Mouse (Mus musculus): Measurements from ENCODE around the gene Icmt. TPM values are rescaled to one million over a fixed set of nuclear protein-coding genes. Genes with fewer than 3 reads are reported as not detected.

Gene Icmt
- total and polyA plus RNA-seq, 3 experiments: 30.4 to 50.8 TPM; not detected in 1

DNA sequence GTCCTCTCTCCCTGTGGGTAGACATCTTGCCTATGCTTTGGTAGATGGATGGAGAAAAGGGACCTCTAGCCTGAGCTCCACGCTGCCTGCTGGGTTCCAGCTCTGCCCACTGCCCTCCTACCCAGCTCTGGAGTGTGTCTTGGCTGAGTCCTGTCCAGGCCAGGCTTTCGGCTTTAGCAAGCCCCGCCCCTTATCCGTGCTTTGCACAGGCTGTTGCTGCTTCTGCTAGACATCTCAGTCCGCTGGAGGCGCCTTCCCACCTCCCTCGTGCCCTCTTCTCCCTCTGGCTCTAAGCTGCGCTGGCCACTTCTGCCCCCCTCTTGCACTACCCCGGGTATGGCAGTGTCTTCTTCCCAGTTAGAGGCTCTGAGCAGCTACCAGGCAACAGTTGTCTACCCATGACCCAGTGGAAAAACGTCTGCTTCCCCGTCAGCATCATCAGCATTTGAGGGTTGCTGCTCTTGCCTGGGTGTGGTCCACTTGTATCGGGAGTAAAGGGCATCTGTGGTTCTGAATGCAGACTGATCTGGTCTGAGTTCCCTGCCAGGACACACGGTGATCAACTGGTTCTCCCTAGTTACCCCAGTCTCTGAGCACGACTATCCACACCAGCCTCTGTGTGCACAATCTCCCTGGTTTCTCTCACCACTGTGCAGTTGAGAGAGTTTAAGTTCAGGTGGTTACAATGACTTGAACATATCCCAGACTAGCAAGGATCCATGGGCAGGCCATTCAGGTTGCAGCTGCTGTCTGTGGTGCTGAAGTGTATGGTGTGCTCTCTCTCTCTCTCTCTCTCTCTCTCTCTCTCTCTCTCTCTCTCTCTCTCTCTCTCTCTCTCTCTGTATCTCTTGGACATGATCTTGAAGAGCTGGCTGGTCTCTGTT lies 54.6 kb downstream of the Icmt start:
- Histone ChIP-seq H3K79me2 (ENCODE audit: control insufficient read depth, insufficient read depth, low read length, poor library complexity) (no peaks in the 10 kb centered on the region), H3K27me3 (ENCODE audit: control insufficient read depth in 1 of 2, insufficient read depth in 2 of 2, low read length in 2 of 2) (no peaks in the 10 kb centered on the region), H3K9ac (ENCODE audit: control insufficient read depth, low read depth, low read length, poor library complexity, severe bottlenecking) (no peak overlapping the region), H3K27ac (ENCODE audit: control insufficient read depth, low read depth, low read length) (no peak overlapping the region), H3K4me1 (ENCODE audit: control insufficient read depth in 1 of 2, insufficient read depth in 2 of 2, low read length in 2 of 2) (peaks cover 0 to 3% of the 10 kb centered on the region in 2 experiments; a peak in 1 of 4 replicates), H3K9me3 (replicated peaks; ENCODE audit: insufficient read depth, low read length) (no peaks in the 10 kb centered on the region), H3K4me3 (ENCODE audit: control insufficient read depth in 1 of 2, insufficient read depth in 1 of 2, low read depth in 2 of 2, low read length in 2 of 2) (no peak overlapping the region), H3K36me3 (ENCODE audit: control insufficient read depth in 1 of 2, insufficient read depth in 2 of 2, low read length in 2 of 2) (no peaks in the 10 kb centered on the region)
- TF ChIP-seq JUND (IDR thresholded peaks at IDR 0.05; ENCODE audit: low read depth, low read length) (peak; percentile 62; the same call in 1 of the 2 replicates), POLR2AphosphoS2 (IDR thresholded peaks at IDR 0.05; ENCODE audit: low read length) (no peak)
- DNase-seq (ENCODE audit: low read depth, low spot score): peak; percentile 53

DNA sequence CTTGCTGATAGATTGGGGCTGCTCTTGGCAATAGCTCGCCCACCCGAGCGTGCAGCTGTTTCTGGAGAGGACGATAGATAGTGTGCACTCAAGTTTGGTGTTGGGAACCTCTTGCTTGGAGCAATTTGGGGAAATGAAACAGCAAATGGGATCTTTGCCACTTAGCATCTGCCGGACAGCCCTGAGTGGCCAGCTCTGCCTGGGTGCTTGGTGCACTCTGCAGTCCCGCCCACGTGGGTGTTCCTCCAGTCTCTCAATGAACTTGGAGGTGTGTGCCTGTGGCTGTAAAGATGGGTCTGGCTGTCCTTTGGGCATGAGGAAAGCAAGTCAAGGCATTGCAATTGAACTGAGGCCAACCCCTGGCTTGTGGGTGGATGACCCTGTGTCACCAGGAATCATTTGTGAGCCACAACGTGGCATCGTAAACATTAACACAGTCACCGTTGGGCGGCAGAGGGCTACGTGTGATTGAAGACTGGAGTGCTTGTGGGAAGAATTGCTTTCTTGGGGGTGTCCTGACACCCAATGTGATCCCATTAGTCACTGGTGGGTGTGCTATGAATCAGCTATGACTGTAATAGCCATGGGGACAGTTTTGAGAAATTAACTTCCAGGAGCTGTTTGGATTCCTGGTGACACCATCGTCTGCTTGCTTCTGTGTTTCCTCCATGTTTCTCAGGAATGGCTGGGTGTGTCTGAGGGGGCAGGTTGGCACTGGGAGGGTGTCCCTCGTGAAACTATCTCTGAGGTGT lies 57.0 kb downstream of the Icmt start:
- Histone ChIP-seq H3K9ac (ENCODE audit: control insufficient read depth, low read depth, low read length, poor library complexity, severe bottlenecking) (no peak overlapping the region), H3K27ac (ENCODE audit: control insufficient read depth, low read depth, low read length) (no peak overlapping the region), H3K79me2 (ENCODE audit: control insufficient read depth, insufficient read depth, low read length, poor library complexity) (no peaks in the 10 kb centered on the region), H3K4me3 (ENCODE audit: control insufficient read depth in 1 of 2, insufficient read depth in 1 of 2, low read depth in 2 of 2, low read length in 2 of 2) (no peak overlapping the region), H3K36me3 (ENCODE audit: control insufficient read depth in 1 of 2, insufficient read depth in 2 of 2, low read length in 2 of 2) (no peaks in the 10 kb centered on the region), H3K4me1 (ENCODE audit: control insufficient read depth in 1 of 2, insufficient read depth in 2 of 2, low read length in 2 of 2) (peaks cover 0 to 3% of the 10 kb centered on the region in 2 experiments; a peak in 1 of 4 replicates), H3K27me3 (ENCODE audit: control insufficient read depth in 1 of 2, insufficient read depth in 2 of 2, low read length in 2 of 2) (no peaks in the 10 kb centered on the region), H3K9me3 (replicated peaks; ENCODE audit: insufficient read depth, low read length) (no peaks in the 10 kb centered on the region)
- DNase-seq (ENCODE audit: low read depth, low spot score): no peak
- no peak for TF ChIP-seq ZC3H11A (IDR thresholded peaks at IDR 0.05; ENCODE audit: low read depth, low read length)
- TF ChIP-seq JUND (IDR thresholded peaks at IDR 0.05; ENCODE audit: low read depth, low read length): no peak
- no peak for TF ChIP-seq MXI1 (IDR thresholded peaks at IDR 0.05; ENCODE audit: low read depth, low read length)
- no peak for TF ChIP-seq SIN3A (IDR thresholded peaks at IDR 0.05; ENCODE audit: low read length)
- TF ChIP-seq E2F4 (IDR thresholded peaks at IDR 0.05; ENCODE audit: borderline replicate concordance, low read depth, low read length): no peak

DNA sequence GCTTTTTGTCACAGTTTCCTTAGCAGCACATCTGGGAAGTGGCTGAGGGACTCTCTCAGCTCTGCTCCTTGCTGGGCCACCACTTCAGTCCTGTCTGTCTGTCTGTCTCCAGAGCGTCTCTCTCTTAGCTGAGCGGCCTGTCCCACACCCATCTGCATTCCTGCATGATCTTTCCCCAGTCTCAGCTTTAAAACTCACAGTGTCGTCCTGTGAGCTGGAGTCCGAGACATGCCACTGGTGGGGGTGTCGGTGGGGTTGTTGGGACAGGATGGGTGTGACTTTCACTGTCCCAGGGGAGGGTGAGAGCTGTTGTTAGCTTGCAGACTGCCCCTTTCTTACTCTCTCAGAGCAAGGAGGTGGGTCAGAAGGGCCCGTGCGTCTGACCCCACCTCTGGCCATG lies 58.6 kb downstream of the Icmt start:
- no peak for DNase-seq (ENCODE audit: low read depth, low spot score)
- H3K9me3 ChIP-seq (replicated peaks; ENCODE audit: insufficient read depth, low read length): no peaks in the 10 kb centered on the region
- H3K4me3 ChIP-seq (ENCODE audit: control insufficient read depth in 1 of 2, insufficient read depth in 1 of 2, low read depth in 2 of 2, low read length in 2 of 2): no peak overlapping the region
- peaks cover 0 to 2% of the 10 kb centered on the region in 2 experiments; a peak in 1 of 4 replicates for H3K4me1 ChIP-seq (ENCODE audit: control insufficient read depth in 1 of 2, insufficient read depth in 2 of 2, low read length in 2 of 2)
- no peak overlapping the region for H3K9ac ChIP-seq (ENCODE audit: control insufficient read depth, low read depth, low read length, poor library complexity, severe bottlenecking)
- H3K79me2 ChIP-seq (ENCODE audit: control insufficient read depth, insufficient read depth, low read length, poor library complexity): no peaks in the 10 kb centered on the region
- H3K27me3 ChIP-seq (ENCODE audit: control insufficient read depth in 1 of 2, insufficient read depth in 2 of 2, low read length in 2 of 2): no peaks in the 10 kb centered on the region
- H3K36me3 ChIP-seq (ENCODE audit: control insufficient read depth in 1 of 2, insufficient read depth in 2 of 2, low read length in 2 of 2): no peaks in the 10 kb centered on the region
- no peak overlapping the region for H3K27ac ChIP-seq (ENCODE audit: control insufficient read depth, low read depth, low read length)
- TF ChIP-seq E2F4 (IDR thresholded peaks at IDR 0.05; ENCODE audit: borderline replicate concordance, low read depth, low read length) (no peak), POLR2AphosphoS5 (IDR thresholded peaks at IDR 0.05; ENCODE audit: borderline replicate concordance, low read depth, low read length) (no peak), MXI1 (IDR thresholded peaks at IDR 0.05; ENCODE audit: low read depth, low read length) (no peak), TAL1 (IDR thresholded peaks at IDR 0.05; ENCODE audit: low read length) (no peak), ZC3H11A (IDR thresholded peaks at IDR 0.05; ENCODE audit: low read depth, low read length) (no peak), NELFE (IDR thresholded peaks at IDR 0.05; ENCODE audit: low read depth, low read length) (no peak), POLR2AphosphoS2 (IDR thresholded peaks at IDR 0.05; ENCODE audit: low read length) (no peak), ZMIZ1 (IDR thresholded peaks at IDR 0.05; ENCODE audit: low read depth, low read length) (no peak), MEF2A (IDR thresholded peaks at IDR 0.05; ENCODE audit: extremely low read depth, insufficient replicate concordance, low read depth, low read length, poor library complexity, severe bottlenecking) (no peak), MYB (IDR thresholded peaks at IDR 0.05; ENCODE audit: low read depth, low read length) (no peak), MAFK (IDR thresholded peaks at IDR 0.05; ENCODE audit: borderline replicate concordance, low read depth, low read length) (no peak), TCF12 (IDR thresholded peaks at IDR 0.05; ENCODE audit: low read depth, low read length) (no peak), ZNF384 (IDR thresholded peaks at IDR 0.05; ENCODE audit: low read depth, low read length) (no peak), HCFC1 (IDR thresholded peaks at IDR 0.05; ENCODE audit: low read depth, low read length) (no peak)

Data from MEL (cell line).